Mouse (Mus musculus) testis, adult 2 months (tissue): Measurements from ENCODE around the gene Pdcd1. TPM values are rescaled to one million over a fixed set of nuclear protein-coding genes. Genes with fewer than 3 reads are reported as not detected.

Experiments used
- H3K27ac ChIP-seq: fragments of 200-500 bp; 2 replicates; pipeline ENCODE4 v1.5.1; 2012; ENCODE audit warnings: low read depth, low read length; ENCODE audit not compliant: control insufficient read depth, insufficient read depth
- H3K27me3 ChIP-seq: fragments of 200-500 bp; 2 replicates; pipeline ENCODE4 v1.6.1; 2012; ENCODE audit warnings: mild to moderate bottlenecking, low read length, moderate library complexity; ENCODE audit not compliant: control insufficient read depth, insufficient read depth
- H3K36me3 ChIP-seq: fragments of 200-500 bp; 2 replicates; pipeline ENCODE4 v1.6.1; 2012; ENCODE audit warnings: mild to moderate bottlenecking, low read length; ENCODE audit not compliant: control insufficient read depth, insufficient read depth
- H3K4me1 ChIP-seq: fragments of 200-500 bp; 2 replicates; pipeline ENCODE4 v1.6.1; 2012; ENCODE audit warnings: low read length; ENCODE audit not compliant: control insufficient read depth, insufficient read depth
- H3K4me3 ChIP-seq: fragments of 200-500 bp; 2 replicates; pipeline ENCODE4 v1.5.1; 2012; ENCODE audit warnings: low read depth, mild to moderate bottlenecking, low read length, moderate library complexity, mixed read lengths; ENCODE audit not compliant: control insufficient read depth
- CTCF ChIP-seq: fragments of 200-500 bp; IDR thresholded peaks from 2 replicates; pipeline ENCODE4 v1.5.1; 2012; ENCODE audit warnings: low read depth, mild to moderate bottlenecking, inconsistent platforms, low read length, moderate library complexity; ENCODE audit not compliant: control insufficient read depth, insufficient read depth, insufficient replicate concordance
- POLR2A ChIP-seq: fragments of 200-500 bp; IDR thresholded peaks from 2 replicates; pipeline ENCODE4 v1.6.1; 2012; ENCODE audit warnings: low read depth, mild to moderate bottlenecking, inconsistent platforms, low read length, moderate library complexity; ENCODE audit not compliant: control insufficient read depth
- polyA plus RNA-seq: library from polyadenylated mRNA; depleted of rRNA; stranded (reverse); fragments of >200 nt; gene quantifications from 2 replicates; pipeline ENCODE4 v1.2.3, GENCODE M21; 2012; rRNA removed

Pdcd1 gene
- polyA plus RNA-seq, 1 experiment, result not detected

DNA sequence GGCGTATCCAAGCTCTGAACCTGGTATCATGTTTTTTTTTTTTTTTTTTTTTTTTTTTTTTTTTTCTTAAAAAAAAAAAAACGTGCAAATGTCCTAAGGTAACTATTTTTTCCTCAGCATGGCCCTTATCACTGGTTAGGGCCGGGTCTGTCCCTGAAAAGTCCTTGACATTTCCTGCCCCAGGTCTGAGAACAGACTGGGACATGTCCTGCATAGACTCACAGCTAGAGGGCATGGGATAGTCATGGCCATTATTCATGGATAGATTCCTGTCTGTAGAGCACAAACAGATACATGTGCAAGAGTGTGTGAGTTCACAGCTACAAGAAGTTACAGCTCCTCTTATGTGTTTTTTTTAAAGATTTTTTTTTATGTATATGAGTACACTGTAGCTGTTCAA is 63.6 kb downstream of the Pdcd1 start:
- no peaks in the 10 kb centered on the region for H3K27me3 ChIP-seq
- no peak overlapping the region for H3K4me3 ChIP-seq
- TF ChIP-seq POLR2A (no peak), CTCF (no peak)
- no peak overlapping the region for H3K27ac ChIP-seq
- no peaks in the 10 kb centered on the region for H3K36me3 ChIP-seq
- H3K4me1 ChIP-seq, result no peaks in the 10 kb centered on the region

Other genes starting within 250 kb of the Pdcd1 start
- gene Ing5, start 248.6 kb downstream of the Pdcd1 start, polyA plus RNA-seq, result 7.9 and 9.0 TPM in 2 replicates
- 13.4 and 13.5 TPM in 2 replicates for gene D2hgdh, start 227.6 kb downstream of the Pdcd1 start, polyA plus RNA-seq
- gene Gal3st2, start 191.2 kb downstream of the Pdcd1 start, polyA plus RNA-seq, result 0.56 and 0.71 TPM in 2 replicates
- 0.16 and 0.19 TPM in 2 replicates for gene Gal3st2b, start 134.2 kb downstream of the Pdcd1 start, polyA plus RNA-seq
- 0.01 TPM in 1 of 2 replicates, not detected in the other for gene Gal3st2c, start 62.0 kb downstream of the Pdcd1 start, polyA plus RNA-seq
- gene Neu4, start 32.1 kb downstream of the Pdcd1 start, polyA plus RNA-seq, result not detected in 2 replicates